Mouse (Mus musculus) layer of hippocampus, adult 2 months (tissue): Measurements from ENCODE around the gene Ccdc151. TPM values are rescaled to one million over a fixed set of nuclear protein-coding genes. Genes with fewer than 3 reads are reported as not detected.
A peak's percentile ranks its signal among the peaks of the same experiment; 100 is the strongest.

ENCODE experiments used
- DNase-seq, 2 experiments: peaks; one replicate each; pipeline ENCODE4 v3.0.0; 2022; ENCODE audit warnings: low spot score in 2 of 2
- H3K27ac ChIP-seq: fragments of 200-600 bp; 2 replicates; pipeline ENCODE4 v1.8.1; 2022
- H3K4me3 ChIP-seq: fragments of 200-600 bp; 2 replicates; pipeline ENCODE4 v1.8.1; 2022; ENCODE audit warnings: mild to moderate bottlenecking
- CTCF ChIP-seq: fragments of 200-600 bp; conservative IDR thresholded peaks from 2 replicates; pipeline ENCODE4 v1.8.1; 2022; ENCODE audit warnings: antibody characterized with exemption, mild to moderate bottlenecking, moderate library complexity
- total RNA-seq, 2 experiments: library from RNA; stranded (reverse); gene quantifications; 2 replicates each; pipeline ENCODE4 v1.2.3; 2021

The Ccdc151 gene
- total RNA-seq, 2 experiments from 2014 or later = 8.5 to 9.2 TPM

DNA sequence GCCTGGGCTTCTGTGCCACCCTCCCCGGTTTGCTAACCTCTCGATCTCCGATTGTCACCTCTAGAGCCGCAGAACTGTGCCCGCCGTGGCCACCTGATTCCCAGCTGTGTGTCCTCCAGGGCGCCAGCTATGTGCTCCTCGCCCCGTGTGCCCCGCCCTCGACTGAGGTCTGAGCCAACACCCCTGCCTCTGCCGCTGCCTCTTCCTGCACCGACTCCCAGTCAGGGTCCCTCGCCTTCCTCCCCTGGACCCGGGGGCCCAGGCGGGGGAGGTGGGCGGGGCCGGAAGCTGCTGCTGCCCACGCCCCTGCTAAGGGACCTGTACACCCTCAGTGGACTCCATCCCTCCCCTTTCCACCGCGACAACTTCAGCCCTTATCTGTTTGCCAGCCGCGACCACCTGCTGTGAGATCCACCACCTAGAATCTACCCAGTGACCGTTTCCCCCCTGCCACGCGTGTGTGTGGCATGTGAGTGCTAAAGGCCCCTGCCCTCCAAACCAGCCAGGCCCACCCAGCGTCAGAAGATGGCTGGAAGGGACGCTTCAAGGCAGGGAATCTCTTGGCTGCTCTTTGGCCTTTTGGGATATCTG lies 54.8 kb downstream of the Ccdc151 start:
- Histone ChIP-seq H3K27ac (0 out of 2 replicates have a peak overlapping the region, but pooled peaks have one; percentile 69), H3K4me3 (no peak overlapping the region)
- TF ChIP-seq CTCF = no peak
- DNase-seq = no peak

DNA sequence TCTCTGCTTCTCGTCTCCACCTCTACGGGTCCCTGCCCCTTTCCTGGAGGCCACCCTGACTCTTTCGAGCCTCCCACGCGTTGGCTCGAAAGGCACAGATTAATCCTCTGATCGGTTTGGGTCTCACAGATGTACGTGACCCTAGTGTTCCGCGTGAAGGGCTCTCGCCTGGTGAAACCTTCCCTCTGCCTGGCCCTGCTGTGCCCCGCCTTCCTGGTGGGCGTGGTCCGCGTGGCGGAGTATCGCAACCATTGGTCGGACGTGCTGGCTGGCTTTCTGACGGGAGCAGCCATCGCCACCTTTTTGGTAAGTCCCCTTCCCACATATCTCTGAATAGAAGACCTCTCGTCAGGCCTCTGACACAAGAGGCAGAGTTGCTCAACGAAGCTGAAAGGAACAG lies 58.2 kb downstream of the Ccdc151 start:
- no peak for DNase-seq

DNA sequence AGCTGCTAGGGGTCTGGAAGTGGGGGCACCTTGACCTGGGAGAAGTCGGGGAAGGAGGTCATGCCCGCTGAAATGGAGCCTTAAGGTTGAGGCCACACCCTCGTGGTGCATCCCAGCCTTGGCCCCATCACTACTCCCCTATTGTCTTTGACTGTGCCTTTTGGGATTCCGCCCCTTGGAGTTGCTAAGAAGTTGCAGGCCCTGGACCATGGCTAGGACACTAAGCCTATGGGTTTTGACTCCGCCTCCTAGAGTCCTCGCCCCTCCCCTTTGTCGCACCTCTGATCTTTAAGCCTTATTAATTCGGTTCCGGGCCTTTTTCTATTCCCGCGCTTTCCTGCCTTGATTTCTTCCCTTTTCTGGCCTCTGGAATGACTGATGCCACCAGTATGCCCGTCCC lies 58.8 kb downstream of the Ccdc151 start:
- DNase-seq = no peak
- Histone ChIP-seq H3K27ac (no peak overlapping the region), H3K4me3 (no peak overlapping the region)
- no peak for TF ChIP-seq CTCF

More for the DNA sequence above, 58.2 kb downstream of the Ccdc151 start:
- Histone ChIP-seq H3K27ac (no peak overlapping the region), H3K4me3 (no peak overlapping the region)
- no peak for TF ChIP-seq CTCF

DNA sequence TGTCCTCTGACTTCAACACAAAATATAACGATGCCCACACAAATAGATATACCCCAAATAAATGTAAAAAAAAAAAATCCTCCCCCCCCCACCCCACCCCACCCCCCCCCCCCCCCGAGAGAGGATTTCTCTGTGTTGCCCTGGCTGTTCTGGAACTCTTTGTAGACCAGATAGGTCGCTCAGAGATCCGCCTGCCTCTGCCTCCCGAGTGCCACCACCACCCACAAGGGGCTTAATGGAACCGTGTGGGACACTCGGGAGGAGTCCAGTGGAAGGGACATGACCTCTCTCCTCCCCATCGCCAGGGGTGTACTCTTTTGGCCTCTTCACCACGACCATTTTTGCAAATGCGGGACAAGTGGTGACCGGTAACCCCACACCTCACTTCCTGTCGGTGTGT lies 59.4 kb downstream of the Ccdc151 start:
- no peak overlapping the region for H3K4me3 ChIP-seq
- no peak overlapping the region for H3K27ac ChIP-seq
- TF ChIP-seq CTCF = no peak
- DNase-seq = no peak

Other genes with a start within 250 kb of the Ccdc151 start
- 1 to 10 TPM; 2.2 to 2.9 TPM for gene Spc24, start 242.3 kb downstream of the Ccdc151 start, total RNA-seq
- gene Kank2, start 203.9 kb downstream of the Ccdc151 start, total RNA-seq = 1 to 10 TPM; 7.0 to 8.4 TPM
- not detected for gene Angptl8, start 167.1 kb downstream of the Ccdc151 start, total RNA-seq
- 10 to 100 TPM; 12.2 to 13.6 TPM for gene Dock6, start 150.0 kb downstream of the Ccdc151 start, total RNA-seq
- gene Rab3d, start 84.4 kb downstream of the Ccdc151 start, total RNA-seq = 10 to 100 TPM; 16.7 to 18.8 TPM
- gene Ccdc159, start 75.2 kb downstream of the Ccdc151 start, total RNA-seq = 10 to 100 TPM; 18.9 to 21.4 TPM
- 10 to 100 TPM; 44.4 to 45.9 TPM for gene Tmem205, start 75.1 kb downstream of the Ccdc151 start, total RNA-seq
- gene Plppr2, start 65.6 kb downstream of the Ccdc151 start, total RNA-seq = 100 to 1,000 TPM; 297 to 300 TPM
- 10 to 100 TPM; 14.8 to 15.9 TPM for gene Swsap1, start 46.9 kb downstream of the Ccdc151 start, total RNA-seq
- 1 to 10 TPM; 7.8 to 9.1 TPM for gene Epor, start 39.1 kb downstream of the Ccdc151 start, total RNA-seq
- gene Rgl3, start 13.2 kb downstream of the Ccdc151 start, total RNA-seq = 1 to 10 TPM; 2.9 to 3.8 TPM
- 100 to 1,000 TPM; 106 to 111 TPM for gene Prkcsh, start 172 bp upstream of the Ccdc151 start, total RNA-seq
- 100 to 1,000 TPM; 156 to 160 TPM for gene Elavl3, start 49.4 kb upstream of the Ccdc151 start, total RNA-seq
- gene Gm49318, start 68.6 kb upstream of the Ccdc151 start, total RNA-seq = 1 to 10 TPM; 2.2 to 6.3 TPM
- gene Zfp653, start 68.7 kb upstream of the Ccdc151 start, total RNA-seq = 10 to 100 TPM; 22.3 to 25.2 TPM
- 10 to 100 TPM; 44.7 to 47.2 TPM for gene Ecsit, start 82.8 kb upstream of the Ccdc151 start, total RNA-seq
- gene Cnn1, start 96.6 kb upstream of the Ccdc151 start, total RNA-seq = 1 to 10 TPM in 1 of 2 experiments, under 1 TPM in 1; 0.44 to 1.4 TPM
- 10 to 100 TPM; 54.6 to 54.8 TPM for gene Elof1, start 114.5 kb upstream of the Ccdc151 start, total RNA-seq
- under 1 TPM; 0.27 to 0.69 TPM for gene Acp5, start 133.1 kb upstream of the Ccdc151 start, total RNA-seq
- gene Pigyl, start 154.2 kb upstream of the Ccdc151 start, total RNA-seq = 10 to 100 TPM; 49.0 to 50.5 TPM
- gene Zfp872, start 185.5 kb upstream of the Ccdc151 start, total RNA-seq = under 1 TPM in 1 of 2 experiments, not detected in 1; 0.42 TPM
- 10 to 100 TPM; 26.0 to 26.4 TPM for gene Zfp809, start 223.1 kb upstream of the Ccdc151 start, total RNA-seq